Mouse (Mus musculus): Measurements from ENCODE around the gene Wdr53.
A peak's percentile ranks its signal among the peaks of the same experiment; 100 is the strongest.
"Not testable (repeated sequence)": the region's sequence is repeated elsewhere in the genome, so short reads cannot be mapped to it uniquely, and the experiment has no call there.

Wdr53 gene

GRCm38 (mm10) chr16:32264225-32264624 is 17.2 kb downstream of the Wdr53 start:
- H3K27me3 ChIP-seq (ENCODE audit: control insufficient read depth, insufficient read depth, low read length, poor library complexity, severe bottlenecking); H3K36me3 ChIP-seq (ENCODE audit: control insufficient read depth, insufficient read depth, low read length, poor library complexity, severe bottlenecking): not testable (repeated sequence)
- DNase-seq (ENCODE audit: low read depth, low spot score): peak; percentile 74

GRCm38 (mm10) chr16:32271291-32271690 is 24.3 kb downstream of the Wdr53 start, which contains the start of gene Smco1:
TSS of gene Smco1 (plus strand) at chr16:32271468.
- H3K27me3 ChIP-seq (ENCODE audit: control insufficient read depth, insufficient read depth, low read length, poor library complexity, severe bottlenecking): no peaks in the 10 kb centered on the region
- H3K36me3 ChIP-seq (ENCODE audit: control insufficient read depth, insufficient read depth, low read length, poor library complexity, severe bottlenecking): no peaks in the 10 kb centered on the region
- DNase-seq (ENCODE audit: low read depth, low spot score): no peak

- Histone ChIP-seq H3K36me3 (ENCODE audit: control insufficient read depth, insufficient read depth, low read length, poor library complexity, severe bottlenecking) (no peaks in the 10 kb centered on the region), H3K27me3 (ENCODE audit: control insufficient read depth, insufficient read depth, low read length, poor library complexity, severe bottlenecking) (no peaks in the 10 kb centered on the region)
- DNase-seq (ENCODE audit: low read depth, low spot score): peak; percentile 51
These were observed 26.3 kb downstream of the Wdr53 start for GRCm38 (mm10) chr16:32273338-32273737.

- H3K27me3 ChIP-seq (ENCODE audit: control insufficient read depth, insufficient read depth, low read length, poor library complexity, severe bottlenecking): no peaks in the 10 kb centered on the region
- H3K36me3 ChIP-seq (ENCODE audit: control insufficient read depth, insufficient read depth, low read length, poor library complexity, severe bottlenecking): peaks cover under 1% of the 10 kb centered on the region; the same call in 1 of the 2 replicates
- DNase-seq (ENCODE audit: low read depth, low spot score): peak; percentile 58
These were observed 28.0 kb downstream of the Wdr53 start for GRCm38 (mm10) chr16:32275041-32275440.

GRCm38 (mm10) chr16:32275830-32276229 is 28.8 kb downstream of the Wdr53 start:
- Histone ChIP-seq H3K36me3 (ENCODE audit: control insufficient read depth, insufficient read depth, low read length, poor library complexity, severe bottlenecking) (peaks cover 3% of the 10 kb centered on the region), H3K27me3 (ENCODE audit: control insufficient read depth, insufficient read depth, low read length, poor library complexity, severe bottlenecking) (no peaks in the 10 kb centered on the region)
- DNase-seq (ENCODE audit: low read depth, low spot score): peak; percentile 58

- peak; percentile 72 for DNase-seq (ENCODE audit: low read depth, low spot score)
- H3K27me3 ChIP-seq (ENCODE audit: control insufficient read depth, insufficient read depth, low read length, poor library complexity, severe bottlenecking): no peaks in the 10 kb centered on the region
- H3K36me3 ChIP-seq (ENCODE audit: control insufficient read depth, insufficient read depth, low read length, poor library complexity, severe bottlenecking): peaks cover 3% of the 10 kb centered on the region
These were observed 30.6 kb downstream of the Wdr53 start, which contains the start of gene Rnf168 for GRCm38 (mm10) chr16:32277308-32278256. TSS of gene Rnf168 (plus strand) at chr16:32277459.

- Histone ChIP-seq H3K27me3 (ENCODE audit: control insufficient read depth, insufficient read depth, low read length, poor library complexity, severe bottlenecking) (no peaks in the 10 kb centered on the region), H3K36me3 (ENCODE audit: control insufficient read depth, insufficient read depth, low read length, poor library complexity, severe bottlenecking) (peaks cover 3% of the 10 kb centered on the region)
- DNase-seq (ENCODE audit: low read depth, low spot score): peak; percentile 8
These were observed 31.4 kb downstream of the Wdr53 start for GRCm38 (mm10) chr16:32278396-32278795.

- H3K36me3 ChIP-seq (ENCODE audit: control insufficient read depth, insufficient read depth, low read length, poor library complexity, severe bottlenecking): peaks cover 7% of the 10 kb centered on the region
- DNase-seq (ENCODE audit: low read depth, low spot score): no peak
- H3K27me3 ChIP-seq (ENCODE audit: control insufficient read depth, insufficient read depth, low read length, poor library complexity, severe bottlenecking): no peaks in the 10 kb centered on the region
These were observed 33.2 kb downstream of the Wdr53 start for GRCm38 (mm10) chr16:32280211-32280610.

- no peak for DNase-seq (ENCODE audit: low read depth, low spot score)
- Histone ChIP-seq H3K36me3 (ENCODE audit: control insufficient read depth, insufficient read depth, low read length, poor library complexity, severe bottlenecking) (peaks cover 10% of the 10 kb centered on the region), H3K27me3 (ENCODE audit: control insufficient read depth, insufficient read depth, low read length, poor library complexity, severe bottlenecking) (no peaks in the 10 kb centered on the region)
These were observed 35.6 kb downstream of the Wdr53 start for GRCm38 (mm10) chr16:32282608-32283007.

- Histone ChIP-seq H3K27me3 (ENCODE audit: control insufficient read depth, insufficient read depth, low read length, poor library complexity, severe bottlenecking) (no peaks in the 10 kb centered on the region), H3K36me3 (ENCODE audit: control insufficient read depth, insufficient read depth, low read length, poor library complexity, severe bottlenecking) (peaks cover 25% of the 10 kb centered on the region)
- DNase-seq (ENCODE audit: low read depth, low spot score): no peak
These were observed 44.8 kb downstream of the Wdr53 start for GRCm38 (mm10) chr16:32291821-32292220.

GRCm38 (mm10) chr16:32299617-32300016 is 52.6 kb downstream of the Wdr53 start:
- not testable (repeated sequence) for H3K27me3 ChIP-seq (ENCODE audit: control insufficient read depth, insufficient read depth, low read length, poor library complexity, severe bottlenecking); DNase-seq (ENCODE audit: low read depth, low spot score); H3K36me3 ChIP-seq (ENCODE audit: control insufficient read depth, insufficient read depth, low read length, poor library complexity, severe bottlenecking)

GRCm38 (mm10) chr16:32303046-32303445 is 56.0 kb downstream of the Wdr53 start:
- Histone ChIP-seq H3K36me3 (ENCODE audit: control insufficient read depth, insufficient read depth, low read length, poor library complexity, severe bottlenecking) (peaks cover 3% of the 10 kb centered on the region; the same call in 1 of the 2 replicates), H3K27me3 (ENCODE audit: control insufficient read depth, insufficient read depth, low read length, poor library complexity, severe bottlenecking) (no peaks in the 10 kb centered on the region)
- no peak for DNase-seq (ENCODE audit: low read depth, low spot score)

- H3K27me3 ChIP-seq (ENCODE audit: control insufficient read depth, insufficient read depth, low read length, poor library complexity, severe bottlenecking): no peaks in the 10 kb centered on the region
- peaks cover 3% of the 10 kb centered on the region; the same call in 1 of the 2 replicates for H3K36me3 ChIP-seq (ENCODE audit: control insufficient read depth, insufficient read depth, low read length, poor library complexity, severe bottlenecking)
- DNase-seq (ENCODE audit: low read depth, low spot score): no peak
These were observed 56.9 kb downstream of the Wdr53 start for GRCm38 (mm10) chr16:32303886-32304285.

Measured in splenic B cell, adult 2 months (primary cell).